Mouse (Mus musculus) midbrain, postnatal 0 days (tissue): ENCODE results near the gene Gpm6a. TPM values are rescaled to one million over a fixed set of nuclear protein-coding genes. Genes with fewer than 3 reads are reported as not detected.

ENCODE experiments used
- ATAC-seq: fragments of 200-750 bp; cut with Nextera tagmentation; 2 replicates; pipeline ENCODE4 v1.8.0; 2017; ENCODE audit warnings: moderate number of reproducible peaks, mild to moderate bottlenecking, moderate TSS enrichment, moderate library complexity; ENCODE audit not compliant: low FRiP score
- DNase-seq: peaks from one replicate; pipeline ENCODE4 v3.0.0-alpha.2; 2015; ENCODE audit warnings: low spot score
- H3K27ac ChIP-seq: fragments of 300-500 bp; sonication (generic); 2 replicates; pipeline ENCODE4 v1.5.1; 2014; ENCODE audit warnings: low read depth, mild to moderate bottlenecking, low read length, mixed read lengths
- H3K27me3 ChIP-seq: fragments of 300-500 bp; sonication (generic); 2 replicates; pipeline ENCODE4 v1.6.1; 2014; ENCODE audit warnings: low read length, control low read depth, mixed read lengths; ENCODE audit not compliant: insufficient read depth
- H3K36me3 ChIP-seq: fragments of 300-500 bp; sonication (generic); 2 replicates; pipeline ENCODE4 v1.6.1; 2014; ENCODE audit warnings: low read length, control low read depth, mixed read lengths; ENCODE audit not compliant: insufficient read depth
- H3K4me1 ChIP-seq: fragments of 300-500 bp; sonication (generic); 2 replicates; pipeline ENCODE4 v1.6.1; 2014; ENCODE audit warnings: mild to moderate bottlenecking, control low read depth, antibody characterized with exemption, low read length, mixed read lengths; ENCODE audit not compliant: insufficient read depth
- H3K4me2 ChIP-seq: fragments of 300-500 bp; sonication (generic); 2 replicates; pipeline ENCODE4 v1.6.1; 2014; ENCODE audit warnings: low read depth, mild to moderate bottlenecking, low read length, mixed read lengths; ENCODE audit not compliant: poor library complexity, severe bottlenecking
- H3K4me3 ChIP-seq: fragments of 300-500 bp; sonication (generic); 2 replicates; pipeline ENCODE4 v1.5.1; 2014; ENCODE audit warnings: low read depth, mild to moderate bottlenecking, low read length, moderate library complexity
- H3K9ac ChIP-seq: fragments of 300-500 bp; sonication (generic); replicated peaks from 2 replicates; pipeline ENCODE4 v1.6.1; 2014; ENCODE audit warnings: mild to moderate bottlenecking, low read length, moderate library complexity, mixed read lengths; ENCODE audit not compliant: poor library complexity, severe bottlenecking
- H3K9me3 ChIP-seq: fragments of 300-500 bp; sonication (generic); 2 replicates; pipeline ENCODE4 v1.6.1; 2016; ENCODE audit warnings: low read length, control low read depth
- CTCF ChIP-seq: IDR thresholded peaks from 2 replicates; pipeline ENCODE4 v1.5.1; 2016; ENCODE audit warnings: antibody characterized with exemption, mild to moderate bottlenecking
- WGBS: fragments of 180-500 bp; shearing (Covaris S2); extraction: QIAGEN DNeasy Blood & Tissue Kit; methylation state at CpG from one replicate; pipeline ENCODE4 v1.1.7; 2014; 5-methylcytosine and 5-hydroxymethylcytosine counted together
- polyA plus RNA-seq: library from polyadenylated mRNA; unstranded; fragments of >200 nt; fragmentation: Nextera tagmentation; extraction: Ambion mirVana; gene quantifications from 2 replicates; pipeline ENCODE4 v1.2.1, GENCODE M21; 2015
- total RNA-seq: library from RNA; depleted of rRNA; stranded (reverse); fragments of >200 nt; gene quantifications from 2 replicates; pipeline ENCODE4 v1.2.3, GENCODE M21; 2014

The Gpm6a gene
- total and polyA plus RNA-seq, 2 experiments from 2014 or later, result 624 to 913 TPM

DNA sequence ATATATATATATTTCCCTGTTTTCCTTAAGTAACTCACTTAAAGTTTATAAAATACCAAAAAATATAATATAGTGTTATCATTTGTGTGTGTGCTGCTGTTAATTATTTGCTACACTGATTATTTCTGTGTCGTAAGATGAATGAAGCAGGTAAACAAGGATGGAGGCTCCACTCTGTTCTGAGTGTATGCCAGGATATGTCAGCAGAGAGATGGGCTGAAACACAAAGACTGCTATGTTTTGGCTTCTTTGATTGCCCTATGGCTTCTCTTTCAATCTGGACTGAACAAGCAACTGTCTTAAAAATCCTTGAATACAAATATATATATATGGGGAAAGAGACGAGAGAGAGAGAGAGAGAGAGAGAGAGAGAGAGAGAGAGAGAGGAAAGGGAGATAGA is 1.3 kb upstream of the Gpm6a start:
- H3K4me3 ChIP-seq, result peak overlapping the region; percentile 74
- no peaks in the 10 kb centered on the region for H3K9me3 ChIP-seq
- peak overlapping the region; percentile 60 for H3K4me2 ChIP-seq
- 25% methylated on average over 2 of the region's 2 CpGs for WGBS
- no peaks in the 10 kb centered on the region for H3K36me3 ChIP-seq
- no peaks in the 10 kb centered on the region for H3K27me3 ChIP-seq
- H3K9ac ChIP-seq, result peak overlapping the region; percentile 44; the same call in 1 of the 2 replicates
- DNase-seq, result no peak
- no peak for ATAC-seq
- TF ChIP-seq CTCF, result no peak
- peak overlapping the region; percentile 98 for H3K27ac ChIP-seq
- no peaks in the 10 kb centered on the region for H3K4me1 ChIP-seq

DNA sequence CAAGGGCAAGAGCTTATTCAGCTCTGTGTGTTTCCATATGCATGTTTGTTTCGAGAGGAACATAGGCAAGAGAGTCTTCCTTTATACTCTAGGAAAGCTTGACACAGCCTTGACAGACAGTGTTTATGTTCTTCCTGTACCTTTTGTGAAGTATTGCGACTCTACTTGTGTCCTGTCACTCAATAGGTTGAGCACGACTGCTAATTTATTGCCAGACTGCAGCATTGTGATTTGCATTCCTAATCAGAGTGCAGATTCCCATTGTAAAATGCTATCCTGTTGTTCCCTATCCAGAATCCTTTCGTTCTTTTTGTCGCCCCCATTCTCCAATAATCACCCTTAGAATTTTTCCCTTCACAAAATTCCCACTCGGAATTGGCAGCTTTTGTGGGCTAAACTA is 613 bp upstream of the Gpm6a start:
- peak; percentile 49 for DNase-seq
- TF ChIP-seq CTCF, result no peak
- peak; percentile 32; the same call in 1 of the 2 replicates for ATAC-seq
- H3K4me2 ChIP-seq, result peak overlapping the region; percentile 60
- peak overlapping the region; percentile 98 for H3K27ac ChIP-seq
- WGBS, result 5% methylated on average over 6 of the region's 6 CpGs
- H3K27me3 ChIP-seq, result no peaks in the 10 kb centered on the region
- H3K4me3 ChIP-seq, result peak overlapping the region; percentile 74
- no peaks in the 10 kb centered on the region for H3K36me3 ChIP-seq
- no peaks in the 10 kb centered on the region; the same call in 1 of the 2 replicates for H3K4me1 ChIP-seq
- no peaks in the 10 kb centered on the region for H3K9me3 ChIP-seq
- H3K9ac ChIP-seq, result peak overlapping the region; percentile 89

DNA sequence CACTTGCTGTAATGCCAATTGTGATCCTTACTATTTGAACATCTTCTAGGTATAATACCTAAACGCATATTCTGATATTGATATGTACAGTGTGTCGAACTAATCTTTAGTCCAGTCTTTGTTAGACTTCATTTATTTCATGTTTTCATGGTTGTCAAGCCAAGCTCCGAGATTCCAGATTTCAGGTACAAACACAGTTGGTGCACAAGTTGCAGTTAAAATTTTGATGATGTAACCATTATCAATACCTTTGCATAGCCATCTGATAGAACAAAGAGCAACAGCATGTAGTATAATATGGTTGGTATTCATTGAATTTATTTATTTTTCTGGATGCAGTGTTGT is 785 bp downstream of the Gpm6a start:
- WGBS, result 12% methylated on average over 3 of the region's 3 CpGs
- Histone ChIP-seq H3K27me3 (no peaks in the 10 kb centered on the region), H3K4me2 (peak overlapping the region; percentile 60), H3K9ac (peak overlapping the region; percentile 89), H3K9me3 (no peaks in the 10 kb centered on the region), H3K36me3 (no peaks in the 10 kb centered on the region), H3K27ac (peak overlapping the region; percentile 98), H3K4me3 (peak overlapping the region; percentile 74), H3K4me1 (peaks cover 2% of the 10 kb centered on the region; the same call in 1 of the 2 replicates)
- TF ChIP-seq CTCF, result no peak
- DNase-seq, result no peak
- ATAC-seq, result no peak

DNA sequence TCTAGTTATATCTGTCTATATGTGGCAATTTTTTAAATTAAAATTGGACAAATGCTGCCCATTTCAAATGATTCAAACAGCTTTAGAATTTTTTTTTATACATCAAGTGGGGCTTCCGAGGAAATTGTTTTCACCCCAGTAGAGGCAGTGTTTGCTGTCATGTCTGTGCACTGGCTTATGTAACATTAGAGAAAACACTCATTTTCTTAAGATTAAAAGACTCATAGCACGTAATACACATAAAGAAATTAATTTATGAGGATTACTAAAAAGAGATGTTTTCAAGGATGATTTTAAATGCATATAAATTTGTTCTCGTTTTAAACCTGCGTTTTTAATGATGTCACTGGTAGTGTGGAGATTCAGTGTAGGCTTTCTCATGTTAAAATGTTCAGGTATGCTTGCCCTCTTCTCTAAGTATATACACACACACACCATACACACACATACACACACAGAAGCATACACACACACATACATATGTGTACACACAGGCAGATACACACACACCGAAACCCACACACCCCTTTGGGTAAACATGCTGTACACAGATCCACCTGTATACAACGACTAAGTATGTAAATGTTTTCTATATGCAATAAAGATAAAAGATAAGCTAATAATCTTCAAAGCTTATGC is 1.4 kb downstream of the Gpm6a start:
- 27% methylated on average over 6 of the region's 6 CpGs for WGBS
- H3K9me3 ChIP-seq, result no peaks in the 10 kb centered on the region
- DNase-seq, result peak; percentile 69
- peak overlapping the region; percentile 74 for H3K4me3 ChIP-seq
- peak overlapping the region; percentile 63 for H3K9ac ChIP-seq
- H3K27ac ChIP-seq, result peak overlapping the region; percentile 98
- H3K27me3 ChIP-seq, result no peaks in the 10 kb centered on the region
- peaks cover 2% of the 10 kb centered on the region; the same call in 1 of the 2 replicates for H3K4me1 ChIP-seq
- peak; percentile 56 for TF ChIP-seq CTCF
- H3K4me2 ChIP-seq, result peak overlapping the region; percentile 31
- H3K36me3 ChIP-seq, result no peaks in the 10 kb centered on the region
- peak; percentile 48; the same call in 1 of the 2 replicates for ATAC-seq

DNA sequence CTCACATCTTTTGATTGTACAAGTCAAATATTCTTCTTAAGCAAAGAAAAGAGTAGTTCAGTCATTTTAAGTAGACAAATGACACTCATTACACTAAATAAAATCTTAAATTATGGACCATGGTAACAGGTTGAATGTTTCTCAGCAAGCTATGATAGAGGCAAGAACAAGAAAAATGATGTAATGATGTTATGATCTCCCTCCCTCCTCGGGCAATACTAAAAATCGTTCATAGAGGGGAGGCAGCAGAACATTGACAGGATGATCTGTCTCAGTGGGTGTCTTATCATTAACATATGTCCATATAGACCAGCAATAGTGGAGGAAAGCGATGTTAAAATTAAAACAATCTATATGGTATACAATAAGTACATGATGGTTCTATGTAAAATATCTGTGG is 2.1 kb downstream of the Gpm6a start:
- Histone ChIP-seq H3K9me3 (no peaks in the 10 kb centered on the region), H3K4me2 (peak overlapping the region; percentile 52), H3K27me3 (no peaks in the 10 kb centered on the region), H3K36me3 (no peaks in the 10 kb centered on the region), H3K9ac (peak overlapping the region; percentile 46), H3K4me1 (peaks cover 2% of the 10 kb centered on the region; the same call in 1 of the 2 replicates), H3K4me3 (peak overlapping the region; percentile 74), H3K27ac (peak overlapping the region; percentile 65)
- DNase-seq (peak; percentile 74), ATAC-seq (peak; percentile 47)
- TF ChIP-seq CTCF, result 0 out of 2 replicates have a peak, but pooled peaks have one; percentile 12
- 18% methylated on average over 3 of the region's 3 CpGs for WGBS

DNA sequence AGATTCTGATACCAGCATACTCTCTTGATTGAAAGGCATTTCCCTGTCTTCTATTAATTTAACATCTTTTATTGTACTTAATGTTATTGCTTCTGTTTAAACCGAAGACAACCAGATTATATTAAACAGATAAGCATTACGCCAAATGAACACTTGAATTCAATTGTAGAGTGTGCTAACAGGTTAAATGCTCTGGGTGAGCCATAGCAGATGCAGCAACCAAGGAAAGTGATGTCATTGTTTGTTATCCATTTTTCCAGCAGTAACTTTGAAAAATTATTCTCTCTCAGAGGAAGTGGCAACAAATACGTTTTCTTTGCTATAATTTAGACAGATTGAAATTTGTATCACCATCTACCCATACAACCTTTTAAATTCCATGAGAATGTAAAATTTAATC is 2.9 kb downstream of the Gpm6a start:
- H3K4me2 ChIP-seq, result peak overlapping the region; percentile 52
- no peak for TF ChIP-seq CTCF
- H3K4me1 ChIP-seq, result peaks cover 5% of the 10 kb centered on the region; the same call in 1 of the 2 replicates
- H3K9me3 ChIP-seq, result no peaks in the 10 kb centered on the region
- H3K9ac ChIP-seq, result peak overlapping the region; percentile 46
- ATAC-seq, result no peak
- peak overlapping the region; percentile 74 for H3K4me3 ChIP-seq
- H3K27ac ChIP-seq, result peak overlapping the region; percentile 65
- DNase-seq, result peak; percentile 32
- no peaks in the 10 kb centered on the region for H3K36me3 ChIP-seq
- no peaks in the 10 kb centered on the region for H3K27me3 ChIP-seq
- 40% methylated on average over 3 of the region's 3 CpGs for WGBS
